Mouse (Mus musculus) forebrain, embryonic 13.5 days (tissue): ENCODE results near the gene Sik3. TPM values are rescaled to one million over a fixed set of nuclear protein-coding genes. Genes with fewer than 3 reads are reported as not detected.
"Not testable (repeated sequence)": the region's sequence is repeated elsewhere in the genome, so short reads cannot be mapped to it uniquely, and the experiment has no call there.

Experiments used
- ATAC-seq: fragments of 200-750 bp; cut with Nextera tagmentation; 2 replicates; pipeline ENCODE4 v1.8.0; 2017
- H3K27ac ChIP-seq: fragments of 300-500 bp; sonication (generic); 2 replicates; pipeline ENCODE4 v1.5.1; 2015; ENCODE audit warnings: inconsistent platforms, mild to moderate bottlenecking, moderate library complexity
- H3K27me3 ChIP-seq: fragments of 300-500 bp; sonication (generic); 2 replicates; pipeline ENCODE4 v1.6.1; 2015; ENCODE audit warnings: mild to moderate bottlenecking, inconsistent platforms
- H3K36me3 ChIP-seq: fragments of 300-500 bp; sonication (generic); 2 replicates; pipeline ENCODE4 v1.6.1; 2015; ENCODE audit warnings: mild to moderate bottlenecking, inconsistent platforms; ENCODE audit not compliant: poor library complexity, severe bottlenecking
- H3K4me1 ChIP-seq: fragments of 300-500 bp; sonication (generic); 2 replicates; pipeline ENCODE4 v1.6.1; 2015; ENCODE audit warnings: inconsistent platforms
- H3K4me2 ChIP-seq: fragments of 300-500 bp; sonication (generic); 2 replicates; pipeline ENCODE4 v1.6.1; 2015; ENCODE audit warnings: inconsistent platforms, mild to moderate bottlenecking, moderate library complexity
- H3K4me3 ChIP-seq: fragments of 300-500 bp; sonication (generic); 2 replicates; pipeline ENCODE4 v1.5.1; 2015; ENCODE audit warnings: mild to moderate bottlenecking, inconsistent platforms
- H3K9ac ChIP-seq: fragments of 300-500 bp; sonication (generic); 2 replicates; pipeline ENCODE4 v1.6.1; 2015; ENCODE audit warnings: mild to moderate bottlenecking, inconsistent platforms
- H3K9me3 ChIP-seq: fragments of 300-500 bp; sonication (generic); replicated peaks from 2 replicates; pipeline ENCODE4 v1.6.1; 2016; ENCODE audit warnings: inconsistent platforms
- WGBS: fragments of 180-500 bp; shearing (Covaris S2); methylation state at CpG from one replicate; pipeline ENCODE4 v1.1.7; 2015; 5-methylcytosine and 5-hydroxymethylcytosine counted together
- polyA plus RNA-seq: library from polyadenylated mRNA; unstranded; fragments of >200 nt; fragmentation: Nextera tagmentation; extraction: Ambion mirVana; gene quantifications from 2 replicates; pipeline ENCODE4 v1.2.1, GENCODE M21; 2015

Sik3 gene
- polyA plus RNA-seq, 1 experiment from 2014 or later: 4.9 TPM

GRCm38 (mm10) chr9:46091157-46091556, 78.5 kb downstream of the Sik3 start:
- not testable (repeated sequence) for H3K4me1 ChIP-seq, H3K27me3 ChIP-seq, H3K27ac ChIP-seq, H3K9ac ChIP-seq, H3K36me3 ChIP-seq, H3K4me3 ChIP-seq, ATAC-seq, H3K4me2 ChIP-seq, H3K9me3 ChIP-seq
- 81% methylated on average over 1 of the region's 1 CpGs for WGBS

GRCm38 (mm10) chr9:46092633-46093032, 80.0 kb downstream of the Sik3 start:
- Histone ChIP-seq H3K4me1 (0 out of 2 replicates have a peak, but pooled peaks cover 4% of the 10 kb centered on the region), H3K9ac (no peak overlapping the region), H3K4me3 (no peak overlapping the region), H3K27ac (no peak overlapping the region), H3K4me2 (no peak overlapping the region), H3K36me3 (no peaks in the 10 kb centered on the region), H3K9me3 (no peaks in the 10 kb centered on the region), H3K27me3 (no peaks in the 10 kb centered on the region)
- ATAC-seq: no peak
- WGBS: 88% methylated on average over 6 of the region's 6 CpGs

- Histone ChIP-seq H3K4me3 (no peak overlapping the region), H3K27me3 (no peaks in the 10 kb centered on the region), H3K9ac (no peak overlapping the region), H3K9me3 (no peaks in the 10 kb centered on the region), H3K4me2 (no peak overlapping the region), H3K4me1 (no peaks in the 10 kb centered on the region), H3K27ac (no peak overlapping the region), H3K36me3 (no peaks in the 10 kb centered on the region)
- ATAC-seq: no peak
- 89% methylated on average over 15 of the region's 15 CpGs for WGBS
Measured at GRCm38 (mm10) chr9:46098360-46098985, 85.9 kb downstream of the Sik3 start.

- Histone ChIP-seq H3K9ac (no peak overlapping the region), H3K9me3 (no peaks in the 10 kb centered on the region), H3K4me3 (no peak overlapping the region), H3K4me1 (no peaks in the 10 kb centered on the region), H3K36me3 (no peaks in the 10 kb centered on the region), H3K27me3 (no peaks in the 10 kb centered on the region), H3K4me2 (no peak overlapping the region), H3K27ac (no peak overlapping the region)
- 94% methylated on average over 5 of the region's 5 CpGs for WGBS
- ATAC-seq: no peak
Measured at GRCm38 (mm10) chr9:46099107-46099506, 86.5 kb downstream of the Sik3 start.

- no peaks in the 10 kb centered on the region for H3K4me1 ChIP-seq
- no peak overlapping the region for H3K4me2 ChIP-seq
- H3K4me3 ChIP-seq: no peak overlapping the region
- WGBS: 85% methylated on average over 7 of the region's 7 CpGs
- H3K36me3 ChIP-seq: no peaks in the 10 kb centered on the region
- H3K27ac ChIP-seq: no peak overlapping the region
- no peaks in the 10 kb centered on the region for H3K27me3 ChIP-seq
- H3K9ac ChIP-seq: no peak overlapping the region
- no peaks in the 10 kb centered on the region for H3K9me3 ChIP-seq
- ATAC-seq: no peak
Measured at GRCm38 (mm10) chr9:46103154-46103553, 90.5 kb downstream of the Sik3 start.

- no peak for ATAC-seq
- Histone ChIP-seq H3K4me1 (no peaks in the 10 kb centered on the region), H3K9me3 (no peaks in the 10 kb centered on the region), H3K4me2 (no peak overlapping the region), H3K9ac (no peak overlapping the region; the same call in 1 of the 2 replicates), H3K27me3 (no peaks in the 10 kb centered on the region), H3K4me3 (no peak overlapping the region), H3K36me3 (no peaks in the 10 kb centered on the region), H3K27ac (no peak overlapping the region)
- WGBS: 91% methylated on average over 9 of the region's 9 CpGs
Measured at GRCm38 (mm10) chr9:46106105-46106504, 93.5 kb downstream of the Sik3 start.

- Histone ChIP-seq H3K9ac (no peak overlapping the region), H3K27ac (no peak overlapping the region), H3K9me3 (no peaks in the 10 kb centered on the region), H3K4me3 (no peak overlapping the region), H3K27me3 (no peaks in the 10 kb centered on the region), H3K4me2 (no peak overlapping the region), H3K36me3 (no peaks in the 10 kb centered on the region), H3K4me1 (peaks cover 17% of the 10 kb centered on the region)
- no peak for ATAC-seq
- 82% methylated on average over 7 of the region's 7 CpGs for WGBS
Measured at GRCm38 (mm10) chr9:46110648-46111047, 98.0 kb downstream of the Sik3 start.

GRCm38 (mm10) chr9:46111334-46111733, 98.7 kb downstream of the Sik3 start:
- Histone ChIP-seq H3K4me1 (peaks cover 17% of the 10 kb centered on the region), H3K4me2 (no peak overlapping the region), H3K4me3 (no peak overlapping the region), H3K9ac (no peak overlapping the region), H3K9me3 (no peaks in the 10 kb centered on the region), H3K27me3 (no peaks in the 10 kb centered on the region), H3K36me3 (no peaks in the 10 kb centered on the region), H3K27ac (no peak overlapping the region)
- ATAC-seq: no peak

- no peaks in the 10 kb centered on the region for H3K9me3 ChIP-seq
- H3K36me3 ChIP-seq: no peaks in the 10 kb centered on the region
- no peak overlapping the region for H3K27ac ChIP-seq
- H3K9ac ChIP-seq: no peak overlapping the region
- peaks cover 17% of the 10 kb centered on the region for H3K4me1 ChIP-seq
- H3K4me2 ChIP-seq: no peak overlapping the region
- peak; percentile 61 for ATAC-seq
- H3K27me3 ChIP-seq: no peaks in the 10 kb centered on the region
- no peak overlapping the region for H3K4me3 ChIP-seq
- 22% methylated on average over 5 of the region's 5 CpGs for WGBS
Measured at GRCm38 (mm10) chr9:46112246-46112645, 99.6 kb downstream of the Sik3 start.

GRCm38 (mm10) chr9:46118844-46119385, 106.3 kb downstream of the Sik3 start:
- no peak overlapping the region for H3K4me2 ChIP-seq
- H3K4me3 ChIP-seq: no peak overlapping the region
- H3K9me3 ChIP-seq: no peaks in the 10 kb centered on the region
- no peaks in the 10 kb centered on the region for H3K27me3 ChIP-seq
- WGBS: 90% methylated on average over 8 of the region's 8 CpGs
- no peak overlapping the region for H3K9ac ChIP-seq
- peaks cover 16% of the 10 kb centered on the region for H3K4me1 ChIP-seq
- no peak overlapping the region for H3K27ac ChIP-seq
- H3K36me3 ChIP-seq: peaks cover 8% of the 10 kb centered on the region
- ATAC-seq: no peak

- peak; percentile 93 for ATAC-seq
- H3K9me3 ChIP-seq: no peaks in the 10 kb centered on the region
- H3K27me3 ChIP-seq: no peaks in the 10 kb centered on the region
- peaks cover 16% of the 10 kb centered on the region for H3K4me1 ChIP-seq
- H3K4me2 ChIP-seq: 0 out of 2 replicates have a peak overlapping the region, but pooled peaks have one; percentile 2
- peak overlapping the region; percentile 72 for H3K27ac ChIP-seq
- 0% methylated on average over 6 of the region's 6 CpGs for WGBS
- H3K4me3 ChIP-seq: no peak overlapping the region
- peaks cover 15% of the 10 kb centered on the region for H3K36me3 ChIP-seq
- H3K9ac ChIP-seq: no peak overlapping the region
Measured at GRCm38 (mm10) chr9:46119943-46120441, 107.4 kb downstream of the Sik3 start.

GRCm38 (mm10) chr9:46120468-46121253, 108.0 kb downstream of the Sik3 start:
- WGBS: 82% methylated on average over 6 of the region's 6 CpGs
- no peaks in the 10 kb centered on the region for H3K27me3 ChIP-seq
- peak; percentile 38; the same call in 1 of the 2 replicates for ATAC-seq

More at GRCm38 (mm10) chr9:46120468-46121253, 108.0 kb downstream of the Sik3 start:
- H3K36me3 ChIP-seq: peaks cover 15% of the 10 kb centered on the region
- no peaks in the 10 kb centered on the region for H3K9me3 ChIP-seq
- peaks cover 16% of the 10 kb centered on the region for H3K4me1 ChIP-seq
- H3K27ac ChIP-seq: peak overlapping the region; percentile 72
- H3K4me3 ChIP-seq: no peak overlapping the region
- H3K9ac ChIP-seq: no peak overlapping the region
- H3K4me2 ChIP-seq: no peak overlapping the region
